Mouse (Mus musculus): ENCODE results near the gene Pde7b.

DNA sequence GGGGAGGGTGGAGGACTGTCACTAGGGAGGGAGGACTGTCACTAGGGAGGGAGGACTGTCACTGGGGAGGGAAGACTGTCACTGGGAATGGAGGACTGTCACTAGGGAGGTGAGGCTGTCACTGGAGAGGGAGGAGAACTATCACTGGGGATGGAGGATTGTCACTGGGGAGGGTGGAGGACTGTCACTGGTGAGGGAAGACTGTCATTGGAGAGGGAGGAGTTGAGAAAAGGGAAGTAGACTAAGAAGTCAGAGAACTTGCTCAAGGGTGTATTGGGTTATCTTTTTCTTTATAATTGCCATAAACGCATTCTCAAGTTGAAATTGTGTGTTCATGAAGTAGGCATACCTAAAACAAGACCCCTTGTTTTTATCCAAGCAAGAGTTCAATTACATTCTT lies 150.5 kb downstream of the Pde7b start:
- TF ChIP-seq CTCF (IDR thresholded peaks at IDR 0.05; ENCODE audit: extremely low read depth, insufficient read depth, low read length) (no peak), POLR2A (IDR thresholded peaks at IDR 0.05; ENCODE audit: extremely low read depth, insufficient read depth, low read length) (no peak)
